Mouse (Mus musculus) hindbrain, embryonic 12.5 days (tissue): ENCODE data around the gene Lrig1. TPM values are rescaled to one million over a fixed set of nuclear protein-coding genes. Genes with fewer than 3 reads are reported as not detected.

Experiments
- ATAC-seq: fragments of 200-750 bp; cut with Nextera tagmentation; 2 replicates; pipeline ENCODE4 v1.8.0; 2017; ENCODE audit warnings: moderate TSS enrichment; ENCODE audit not compliant: low FRiP score
- H3K27ac ChIP-seq: fragments of 300-500 bp; sonication (generic); 2 replicates; pipeline ENCODE4 v1.5.1; 2016; ENCODE audit warnings: mild to moderate bottlenecking
- H3K27me3 ChIP-seq: fragments of 300-500 bp; sonication (generic); 2 replicates; pipeline ENCODE4 v1.6.1; 2016; ENCODE audit warnings: mild to moderate bottlenecking
- H3K36me3 ChIP-seq: fragments of 300-500 bp; sonication (generic); 2 replicates; pipeline ENCODE4 v1.6.1; 2016; ENCODE audit warnings: mild to moderate bottlenecking
- H3K4me1 ChIP-seq: fragments of 300-500 bp; sonication (generic); 2 replicates; pipeline ENCODE4 v1.6.1; 2016
- H3K4me2 ChIP-seq: fragments of 300-500 bp; sonication (generic); replicated peaks from 2 replicates; pipeline ENCODE4 v1.6.1; 2016; ENCODE audit warnings: mild to moderate bottlenecking
- H3K4me3 ChIP-seq: fragments of 300-500 bp; sonication (generic); 2 replicates; pipeline ENCODE4 v1.5.1; 2016; ENCODE audit warnings: mild to moderate bottlenecking
- H3K9ac ChIP-seq: fragments of 300-500 bp; sonication (generic); 2 replicates; pipeline ENCODE4 v1.6.1; 2016; ENCODE audit warnings: mild to moderate bottlenecking, moderate library complexity
- H3K9me3 ChIP-seq: fragments of 300-500 bp; sonication (generic); replicated peaks from 2 replicates; pipeline ENCODE4 v1.6.1; 2016; ENCODE audit warnings: mild to moderate bottlenecking
- WGBS: fragments of 180-500 bp; shearing (Covaris S2); methylation state at CpG from one replicate; pipeline ENCODE4 v1.1.7; 2016; 5-methylcytosine and 5-hydroxymethylcytosine counted together
- polyA plus RNA-seq: library from polyadenylated mRNA; unstranded; fragments of >200 nt; fragmentation: Nextera tagmentation; extraction: Ambion mirVana; gene quantifications from 2 replicates; pipeline ENCODE4 v1.2.1, GENCODE M21; 2016

Lrig1 gene
- polyA plus RNA-seq, result 23.9 and 24.3 TPM in 2 replicates

GRCm38 (mm10) chr6:94700067-94700491, at the start of gene Lrig1:
TSS of gene Lrig1 (minus strand) at chr6:94700158.
- H3K9ac ChIP-seq, result peak within 1 kb of the TSS; percentile 97
- H3K27me3 ChIP-seq, result no peaks in the 10 kb centered on the region
- peak within 1 kb of the TSS; percentile 92 for H3K27ac ChIP-seq
- under 1% methylated on average over 40 of the region's 40 CpGs for WGBS
- peak within 1 kb of the TSS; percentile 94 for H3K4me2 ChIP-seq
- H3K4me1 ChIP-seq, result peaks cover 47% of the 10 kb centered on the region
- H3K9me3 ChIP-seq, result no peaks in the 10 kb centered on the region
- H3K4me3 ChIP-seq, result peak within 1 kb of the TSS; percentile 98
- H3K36me3 ChIP-seq, result no peaks in the 10 kb centered on the region
- ATAC-seq, result peak; percentile 99

GRCm38 (mm10) chr6:94749626-94750025, 49.7 kb upstream of the Lrig1 start:
- no peak overlapping the region for H3K9ac ChIP-seq
- H3K4me3 ChIP-seq, result no peak overlapping the region
- no peak overlapping the region for H3K4me2 ChIP-seq
- H3K27ac ChIP-seq, result no peak overlapping the region
- H3K36me3 ChIP-seq, result no peaks in the 10 kb centered on the region
- no peak for ATAC-seq
- WGBS, result 65% methylated on average over 3 of the region's 3 CpGs
- H3K9me3 ChIP-seq, result no peaks in the 10 kb centered on the region
- no peaks in the 10 kb centered on the region for H3K27me3 ChIP-seq
- H3K4me1 ChIP-seq, result peaks cover 8% of the 10 kb centered on the region

GRCm38 (mm10) chr6:94748361-94748760, 48.4 kb upstream of the Lrig1 start:
- no peak overlapping the region for H3K9ac ChIP-seq
- H3K4me3 ChIP-seq, result no peak overlapping the region
- no peaks in the 10 kb centered on the region for H3K27me3 ChIP-seq
- no peak overlapping the region for H3K27ac ChIP-seq
- no peak for ATAC-seq
- 74% methylated on average over 7 of the region's 7 CpGs for WGBS
- H3K9me3 ChIP-seq, result no peaks in the 10 kb centered on the region
- H3K36me3 ChIP-seq, result no peaks in the 10 kb centered on the region
- H3K4me2 ChIP-seq, result no peak overlapping the region
- peaks cover 7% of the 10 kb centered on the region for H3K4me1 ChIP-seq

GRCm38 (mm10) chr6:94740117-94740729, 40.3 kb upstream of the Lrig1 start:
- Histone ChIP-seq H3K9ac (no peak overlapping the region), H3K4me1 (no peaks in the 10 kb centered on the region), H3K4me3 (no peak overlapping the region), H3K27me3 (no peaks in the 10 kb centered on the region), H3K27ac (no peak overlapping the region), H3K36me3 (no peaks in the 10 kb centered on the region), H3K4me2 (no peak overlapping the region), H3K9me3 (no peaks in the 10 kb centered on the region)
- no peak for ATAC-seq
- WGBS, result 88% methylated on average over 14 of the region's 14 CpGs

GRCm38 (mm10) chr6:94738647-94739046, 38.7 kb upstream of the Lrig1 start:
- Histone ChIP-seq H3K4me3 (no peak overlapping the region), H3K9ac (no peak overlapping the region), H3K4me2 (no peak overlapping the region), H3K27ac (no peak overlapping the region), H3K27me3 (no peaks in the 10 kb centered on the region), H3K9me3 (no peaks in the 10 kb centered on the region), H3K36me3 (no peaks in the 10 kb centered on the region), H3K4me1 (no peaks in the 10 kb centered on the region)
- ATAC-seq, result no peak
- WGBS, result 68% methylated on average over 3 of the region's 3 CpGs

GRCm38 (mm10) chr6:94733878-94734277, 33.9 kb upstream of the Lrig1 start:
- Histone ChIP-seq H3K4me3 (no peak overlapping the region), H3K36me3 (no peaks in the 10 kb centered on the region), H3K27me3 (no peaks in the 10 kb centered on the region), H3K9ac (no peak overlapping the region), H3K27ac (no peak overlapping the region), H3K4me2 (no peak overlapping the region), H3K4me1 (peaks cover 4% of the 10 kb centered on the region; the same call in 1 of the 2 replicates), H3K9me3 (no peaks in the 10 kb centered on the region)
- WGBS, result 84% methylated on average over 5 of the region's 5 CpGs
- no peak for ATAC-seq

- H3K4me2 ChIP-seq, result no peak overlapping the region
- H3K36me3 ChIP-seq, result no peaks in the 10 kb centered on the region
- H3K4me3 ChIP-seq, result no peak overlapping the region
- WGBS, result 67% methylated on average over 18 of the region's 18 CpGs
- H3K4me1 ChIP-seq, result peaks cover 4% of the 10 kb centered on the region; the same call in 1 of the 2 replicates
- H3K27me3 ChIP-seq, result peaks cover 5% of the 10 kb centered on the region; the same call in 1 of the 2 replicates
- ATAC-seq, result no peak
- no peaks in the 10 kb centered on the region for H3K9me3 ChIP-seq
- H3K9ac ChIP-seq, result no peak overlapping the region
- no peak overlapping the region for H3K27ac ChIP-seq
Measured at GRCm38 (mm10) chr6:94729847-94730246, 29.9 kb upstream of the Lrig1 start.

- H3K4me2 ChIP-seq, result no peak overlapping the region
- peaks cover 5% of the 10 kb centered on the region; the same call in 1 of the 2 replicates for H3K27me3 ChIP-seq
- ATAC-seq, result no peak
- no peaks in the 10 kb centered on the region for H3K36me3 ChIP-seq
- peaks cover 4% of the 10 kb centered on the region; the same call in 1 of the 2 replicates for H3K4me1 ChIP-seq
- no peak overlapping the region for H3K9ac ChIP-seq
- H3K9me3 ChIP-seq, result no peaks in the 10 kb centered on the region
- H3K4me3 ChIP-seq, result no peak overlapping the region
- H3K27ac ChIP-seq, result no peak overlapping the region
- 48% methylated on average over 3 of the region's 3 CpGs for WGBS
Measured at GRCm38 (mm10) chr6:94729132-94729531, 29.2 kb upstream of the Lrig1 start.

- no peak overlapping the region for H3K4me2 ChIP-seq
- H3K4me1 ChIP-seq, result no peaks in the 10 kb centered on the region
Measured at GRCm38 (mm10) chr6:94724612-94725011, 24.7 kb upstream of the Lrig1 start.

GRCm38 (mm10) chr6:94718607-94719346, 18.8 kb upstream of the Lrig1 start:
- WGBS, result 88% methylated on average over 15 of the region's 15 CpGs
- Histone ChIP-seq H3K4me2 (no peak overlapping the region), H3K9me3 (no peaks in the 10 kb centered on the region), H3K4me3 (no peak overlapping the region), H3K27ac (no peak overlapping the region), H3K36me3 (no peaks in the 10 kb centered on the region), H3K9ac (no peak overlapping the region), H3K4me1 (no peaks in the 10 kb centered on the region), H3K27me3 (no peaks in the 10 kb centered on the region)
- ATAC-seq, result no peak

More at GRCm38 (mm10) chr6:94724612-94725011, 24.7 kb upstream of the Lrig1 start:
- no peaks in the 10 kb centered on the region for H3K36me3 ChIP-seq
- no peak overlapping the region for H3K27ac ChIP-seq
- no peaks in the 10 kb centered on the region for H3K9me3 ChIP-seq
- H3K4me3 ChIP-seq, result no peak overlapping the region
- no peak for ATAC-seq
- WGBS, result 81% methylated on average over 1 of the region's 1 CpGs
- no peak overlapping the region for H3K9ac ChIP-seq
- peaks cover 5% of the 10 kb centered on the region; the same call in 1 of the 2 replicates for H3K27me3 ChIP-seq

GRCm38 (mm10) chr6:94717705-94718489, 17.9 kb upstream of the Lrig1 start:
- Histone ChIP-seq H3K27me3 (no peaks in the 10 kb centered on the region), H3K4me1 (no peaks in the 10 kb centered on the region), H3K9me3 (no peaks in the 10 kb centered on the region), H3K36me3 (no peaks in the 10 kb centered on the region), H3K4me3 (no peak overlapping the region), H3K9ac (no peak overlapping the region), H3K27ac (no peak overlapping the region), H3K4me2 (no peak overlapping the region)
- WGBS, result 66% methylated on average over 7 of the region's 7 CpGs
- 0 out of 2 replicates have a peak, but pooled peaks have one; percentile 8 for ATAC-seq

- no peaks in the 10 kb centered on the region for H3K9me3 ChIP-seq
- H3K9ac ChIP-seq, result no peak overlapping the region
- H3K36me3 ChIP-seq, result no peaks in the 10 kb centered on the region
- ATAC-seq, result no peak
- H3K27ac ChIP-seq, result no peak overlapping the region
- H3K4me1 ChIP-seq, result no peaks in the 10 kb centered on the region
- H3K4me2 ChIP-seq, result no peak overlapping the region
- 45% methylated on average over 4 of the region's 4 CpGs for whole genome bisulfite sequencing
- H3K4me3 ChIP-seq, result no peak overlapping the region
- H3K27me3 ChIP-seq, result no peaks in the 10 kb centered on the region
Measured at GRCm38 (mm10) chr6:94715645-94715940, 15.6 kb upstream of the Lrig1 start.
